Mouse (Mus musculus): ENCODE results near the gene Smarcd3. TPM values are rescaled to one million over a fixed set of nuclear protein-coding genes. Genes with fewer than 3 reads are reported as not detected.

Gene Smarcd3
- polyA plus RNA-seq, 1 experiment from 2014 or later, result 35.6 TPM

GRCm38 (mm10) chr5:24602751-24603343 is 21.4 kb downstream of the Smarcd3 start:
- H3K27ac ChIP-seq (ENCODE audit: low read length), result peak overlapping the region; percentile 100
- WGBS, result 2% methylated on average over 16 of the region's 16 CpGs
- ATAC-seq (ENCODE audit: insufficient number of reproducible peaks, insufficient read depth, low FRiP score, low read depth), result peak; percentile 59

DNA sequence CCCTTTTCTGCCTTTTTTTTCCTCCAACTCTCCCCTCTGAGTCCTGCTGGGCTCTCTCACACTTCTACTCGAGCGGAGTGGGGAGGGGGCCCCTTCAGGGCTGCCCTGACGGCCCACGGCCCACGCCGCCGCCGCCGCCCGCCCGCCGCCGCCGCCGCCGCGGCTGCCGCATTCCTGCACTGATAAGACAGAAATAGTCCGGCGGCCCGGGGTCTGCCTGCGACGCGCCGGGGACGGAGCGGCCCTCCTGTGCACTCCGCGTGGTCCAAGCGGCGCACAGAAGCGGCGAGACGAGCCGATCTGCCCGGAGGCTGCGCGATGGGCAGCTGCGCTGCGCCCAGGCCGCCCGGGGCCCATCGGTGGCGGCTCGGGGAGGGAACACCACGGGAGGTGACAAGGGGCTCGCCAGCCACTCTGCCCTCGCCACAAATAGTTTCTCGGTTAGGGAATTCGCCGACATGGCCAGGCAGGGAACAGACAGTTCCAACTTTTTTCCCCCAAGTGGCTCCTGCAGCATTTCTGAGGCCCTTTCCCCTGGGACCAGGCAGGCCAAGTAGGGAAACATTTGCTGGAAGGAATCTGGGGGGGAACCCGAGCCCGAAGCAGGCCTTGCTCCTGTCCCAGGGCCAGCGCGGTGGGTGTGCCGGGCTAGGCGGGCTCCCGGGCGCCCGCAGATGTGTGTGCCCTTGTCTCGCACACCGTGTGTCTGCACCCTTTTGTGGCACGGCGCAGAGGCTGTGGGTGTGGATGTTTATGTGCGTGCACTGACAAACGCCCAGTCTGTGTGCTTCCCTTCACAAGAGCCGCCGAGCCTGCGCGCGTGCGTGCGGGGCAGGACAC is 22.1 kb downstream of the Smarcd3 start:
- Histone ChIP-seq H3K9me3 (ENCODE audit: control insufficient read depth, low read depth, low read length) (no peaks in the 10 kb centered on the region), H3K4me1 (ENCODE audit: control insufficient read depth, insufficient read depth, low read length) (peaks cover 55% of the 10 kb centered on the region), H3K4me2 (replicated peaks; ENCODE audit: low read depth, low read length) (peak overlapping the region; percentile 89), H3K36me3 (ENCODE audit: control insufficient read depth, insufficient read depth, low read length) (no peaks in the 10 kb centered on the region), H3K9ac (replicated peaks; ENCODE audit: low read depth, low read length) (peak overlapping the region; percentile 96), H3K4me3 (ENCODE audit: low read depth, low read length) (peak overlapping the region; percentile 68), H3K27me3 (ENCODE audit: control insufficient read depth, insufficient read depth, low read length) (no peaks in the 10 kb centered on the region), H3K27ac (ENCODE audit: low read length) (peak overlapping the region; percentile 100)
- ATAC-seq (ENCODE audit: insufficient number of reproducible peaks, insufficient read depth, low FRiP score, low read depth), result peak; percentile 47
- WGBS, result under 1% methylated on average over 73 of the region's 73 CpGs

More at GRCm38 (mm10) chr5:24602751-24603343, 21.4 kb downstream of the Smarcd3 start:
- peak overlapping the region; percentile 89 for H3K4me2 ChIP-seq (replicated peaks; ENCODE audit: low read depth, low read length)
- peak overlapping the region; percentile 96 for H3K9ac ChIP-seq (replicated peaks; ENCODE audit: low read depth, low read length)
- peak overlapping the region; percentile 68 for H3K4me3 ChIP-seq (ENCODE audit: low read depth, low read length)
- H3K9me3 ChIP-seq (ENCODE audit: control insufficient read depth, low read depth, low read length), result no peaks in the 10 kb centered on the region
- H3K36me3 ChIP-seq (ENCODE audit: control insufficient read depth, insufficient read depth, low read length), result no peaks in the 10 kb centered on the region
- peaks cover 55% of the 10 kb centered on the region for H3K4me1 ChIP-seq (ENCODE audit: control insufficient read depth, insufficient read depth, low read length)
- H3K27me3 ChIP-seq (ENCODE audit: control insufficient read depth, insufficient read depth, low read length), result no peaks in the 10 kb centered on the region

- H3K9ac ChIP-seq (replicated peaks; ENCODE audit: low read depth, low read length), result peak overlapping the region; percentile 96
- H3K27me3 ChIP-seq (ENCODE audit: control insufficient read depth, insufficient read depth, low read length), result no peaks in the 10 kb centered on the region
- H3K4me3 ChIP-seq (ENCODE audit: low read depth, low read length), result peak overlapping the region; percentile 68
- H3K9me3 ChIP-seq (ENCODE audit: control insufficient read depth, low read depth, low read length), result no peaks in the 10 kb centered on the region
- peak overlapping the region; percentile 100 for H3K27ac ChIP-seq (ENCODE audit: low read length)
- H3K4me1 ChIP-seq (ENCODE audit: control insufficient read depth, insufficient read depth, low read length), result peaks cover 53% of the 10 kb centered on the region
- no peak for ATAC-seq (ENCODE audit: insufficient number of reproducible peaks, insufficient read depth, low FRiP score, low read depth)
- H3K4me2 ChIP-seq (replicated peaks; ENCODE audit: low read depth, low read length), result peak overlapping the region; percentile 89
- under 1% methylated on average over 33 of the region's 33 CpGs for WGBS
- no peaks in the 10 kb centered on the region; the same call in 1 of the 2 replicates for H3K36me3 ChIP-seq (ENCODE audit: control insufficient read depth, insufficient read depth, low read length)
Measured at GRCm38 (mm10) chr5:24601071-24601835, 23.0 kb downstream of the Smarcd3 start.

- Histone ChIP-seq H3K27ac (ENCODE audit: low read length) (no peak overlapping the region), H3K9ac (replicated peaks; ENCODE audit: low read depth, low read length) (no peak overlapping the region), H3K4me3 (ENCODE audit: low read depth, low read length) (no peak overlapping the region), H3K9me3 (ENCODE audit: control insufficient read depth, low read depth, low read length) (no peaks in the 10 kb centered on the region), H3K36me3 (ENCODE audit: control insufficient read depth, insufficient read depth, low read length) (peaks cover 7% of the 10 kb centered on the region; the same call in 1 of the 2 replicates), H3K4me1 (ENCODE audit: control insufficient read depth, insufficient read depth, low read length) (peaks cover 43% of the 10 kb centered on the region), H3K27me3 (ENCODE audit: control insufficient read depth, insufficient read depth, low read length) (no peaks in the 10 kb centered on the region), H3K4me2 (replicated peaks; ENCODE audit: low read depth, low read length) (peak overlapping the region; percentile 89)
- 85% methylated on average over 2 of the region's 2 CpGs for WGBS
- ATAC-seq (ENCODE audit: insufficient number of reproducible peaks, insufficient read depth, low FRiP score, low read depth), result no peak
Measured at GRCm38 (mm10) chr5:24600236-24600635, 24.0 kb downstream of the Smarcd3 start.

GRCm38 (mm10) chr5:24599137-24599536 is 25.1 kb downstream of the Smarcd3 start:
- peak overlapping the region; percentile 89 for H3K4me2 ChIP-seq (replicated peaks; ENCODE audit: low read depth, low read length)
- H3K4me3 ChIP-seq (ENCODE audit: low read depth, low read length), result peak overlapping the region; percentile 41
- peaks cover 40% of the 10 kb centered on the region for H3K4me1 ChIP-seq (ENCODE audit: control insufficient read depth, insufficient read depth, low read length)
- no peaks in the 10 kb centered on the region for H3K9me3 ChIP-seq (ENCODE audit: control insufficient read depth, low read depth, low read length)
- no peaks in the 10 kb centered on the region for H3K27me3 ChIP-seq (ENCODE audit: control insufficient read depth, insufficient read depth, low read length)
- no peak for ATAC-seq (ENCODE audit: insufficient number of reproducible peaks, insufficient read depth, low FRiP score, low read depth)
- H3K27ac ChIP-seq (ENCODE audit: low read length), result no peak overlapping the region
- WGBS, result 16% methylated on average over 8 of the region's 8 CpGs
- no peak overlapping the region for H3K9ac ChIP-seq (replicated peaks; ENCODE audit: low read depth, low read length)
- peaks cover 17% of the 10 kb centered on the region; the same call in 1 of the 2 replicates for H3K36me3 ChIP-seq (ENCODE audit: control insufficient read depth, insufficient read depth, low read length)

DNA sequence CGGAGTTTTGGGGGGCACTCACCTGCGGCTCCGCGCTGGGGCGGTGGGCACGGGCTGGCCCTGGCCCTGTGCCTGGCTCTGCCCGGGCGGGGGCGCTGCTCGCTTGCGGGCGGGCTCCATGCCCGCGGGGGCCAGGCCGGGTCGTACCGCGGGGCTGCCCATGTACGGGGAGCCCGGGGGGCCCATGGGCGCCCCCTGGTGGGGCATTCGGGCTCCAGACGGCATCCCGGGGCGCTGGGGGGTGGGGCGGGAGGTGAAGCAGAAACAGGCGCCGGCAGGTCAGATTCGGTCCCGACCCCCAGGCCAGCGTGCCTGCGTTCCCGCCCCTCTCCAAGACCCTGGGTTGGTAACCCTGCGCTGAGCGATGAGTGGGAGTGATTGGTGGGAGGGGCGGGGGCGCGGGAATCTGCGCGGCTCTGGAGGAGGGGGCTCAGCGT is 25.6 kb downstream of the Smarcd3 start:
- Histone ChIP-seq H3K4me1 (ENCODE audit: control insufficient read depth, insufficient read depth, low read length) (peaks cover 35% of the 10 kb centered on the region), H3K4me2 (replicated peaks; ENCODE audit: low read depth, low read length) (peak overlapping the region; percentile 89), H3K27me3 (ENCODE audit: control insufficient read depth, insufficient read depth, low read length) (no peaks in the 10 kb centered on the region), H3K9ac (replicated peaks; ENCODE audit: low read depth, low read length) (peak overlapping the region; percentile 47; the same call in 1 of the 2 replicates), H3K4me3 (ENCODE audit: low read depth, low read length) (peak overlapping the region; percentile 41), H3K36me3 (ENCODE audit: control insufficient read depth, insufficient read depth, low read length) (peaks cover 22% of the 10 kb centered on the region; the same call in 1 of the 2 replicates), H3K27ac (ENCODE audit: low read length) (no peak overlapping the region), H3K9me3 (ENCODE audit: control insufficient read depth, low read depth, low read length) (no peaks in the 10 kb centered on the region)
- under 1% methylated on average over 41 of the region's 41 CpGs for WGBS
- ATAC-seq (ENCODE audit: insufficient number of reproducible peaks, insufficient read depth, low FRiP score, low read depth), result peak; percentile 1; the same call in 1 of the 2 replicates

- Histone ChIP-seq H3K36me3 (ENCODE audit: control insufficient read depth, insufficient read depth, low read length) (peaks cover 28% of the 10 kb centered on the region; the same call in 1 of the 2 replicates), H3K27me3 (ENCODE audit: control insufficient read depth, insufficient read depth, low read length) (no peaks in the 10 kb centered on the region), H3K4me1 (ENCODE audit: control insufficient read depth, insufficient read depth, low read length) (peaks cover 30% of the 10 kb centered on the region; the same call in 1 of the 2 replicates), H3K9ac (replicated peaks; ENCODE audit: low read depth, low read length) (peak overlapping the region; percentile 47; the same call in 1 of the 2 replicates), H3K4me3 (ENCODE audit: low read depth, low read length) (peak overlapping the region; percentile 41), H3K27ac (ENCODE audit: low read length) (no peak overlapping the region), H3K9me3 (ENCODE audit: control insufficient read depth, low read depth, low read length) (no peaks in the 10 kb centered on the region), H3K4me2 (replicated peaks; ENCODE audit: low read depth, low read length) (peak overlapping the region; percentile 89)
- WGBS, result 32% methylated on average over 15 of the region's 15 CpGs
- no peak for ATAC-seq (ENCODE audit: insufficient number of reproducible peaks, insufficient read depth, low FRiP score, low read depth)
Measured at GRCm38 (mm10) chr5:24597901-24598569, 26.2 kb downstream of the Smarcd3 start.
